Mouse (Mus musculus): ENCODE measurements at regions not wholly inside any gene's neighbourhood (a gene's known extent, or its start where the extent isn't known, plus 50 kb on each side); places are given as distances from the start of the nearest gene placed in this dataset.

- TF ChIP-seq MXI1 (IDR thresholded peaks at IDR 0.05; ENCODE audit: low read depth, low read length) (no peak), EP300 (IDR thresholded peaks at IDR 0.05; ENCODE audit: low read length) (no peak), CTCF (conservative IDR thresholded peaks at IDR 0.05 in 1 of 2, IDR thresholded peaks at IDR 0.05 in 1 of 2; ENCODE audit: low read depth in 2 of 2, low read length in 2 of 2) (no peak), MAFK (IDR thresholded peaks at IDR 0.05; ENCODE audit: insufficient replicate concordance, low read length) (no peak), NRF1 (IDR thresholded peaks at IDR 0.05; ENCODE audit: low read depth, low read length) (no peak), MAZ (IDR thresholded peaks at IDR 0.05; ENCODE audit: low read depth, low read length) (no peak), POLR2A (IDR thresholded peaks at IDR 0.05; ENCODE audit: low read depth, low read length) (no peak), RCOR1 (conservative IDR thresholded peaks at IDR 0.05; ENCODE audit: low read depth, low read length) (no peak)
Measured at GRCm38 (mm10) chr14:58598867-58599266, 528.5 kb downstream of the Fgf9 start.

Data from CH12.LX (cell line).